Mouse (Mus musculus) small intestine, adult 2 months (tissue): ENCODE results near the gene Dync1li2.

Source experiments
- CTCF ChIP-seq: fragments of 200-500 bp; IDR thresholded peaks from 2 replicates; pipeline ENCODE4 v1.5.1; 2012; ENCODE audit warnings: low read depth, mild to moderate bottlenecking, control low read depth, inconsistent platforms, low read length, moderate library complexity, mixed read lengths; ENCODE audit not compliant: insufficient replicate concordance, insufficient read length; ENCODE audit errors: extremely low read depth
- POLR2A ChIP-seq: fragments of 200-500 bp; IDR thresholded peaks from 2 replicates; pipeline ENCODE4 v1.6.1; 2012; ENCODE audit warnings: low read depth, mild to moderate bottlenecking, control low read depth, inconsistent platforms, low read length, moderate library complexity

DNA sequence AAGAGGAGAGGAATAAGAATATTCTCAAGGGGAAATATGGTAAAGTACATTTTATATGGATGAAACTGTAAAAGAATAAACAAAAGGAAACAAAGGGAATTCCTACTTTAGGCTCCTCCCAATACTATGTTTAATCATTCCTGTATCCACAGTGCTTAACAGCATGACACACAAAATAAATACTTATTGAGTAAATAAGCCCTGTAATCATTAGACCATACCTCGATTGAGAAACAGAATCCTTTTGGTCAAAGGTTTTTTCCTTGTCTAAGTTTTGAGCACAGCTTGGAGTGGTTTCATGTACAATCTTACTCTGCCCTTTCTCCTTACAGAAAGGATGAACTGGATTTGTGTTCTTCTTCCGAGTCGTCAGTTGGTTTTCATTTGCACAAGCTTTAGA lies 29.6 kb upstream of the Dync1li2 start:
- TF ChIP-seq CTCF (no peak), POLR2A (no peak)
